Comparison of ENCODE assay signal across 13 mouse cellular contexts in genomic region chr12:112868178-112869087, GRCm38 (mm10). TPM values are rescaled to one million over a fixed set of nuclear protein-coding genes. Genes with fewer than 3 reads are reported as not detected.
DNase-seq lines count a peak whose midpoint lies in the region; ATAC-seq lines count a peak whose summit lies in the region.
"Had no signal": no experiment of that assay in that cellular context is flagged by ENCODE, and none has a peak within 500 bp of the region (broad histone marks: within the 10 kb centered on the region; RNA-seq: fewer than 3 reads in every experiment).

Gene Gpr132 (minus strand): TSS chr12:112868228.

- H3K27ac ChIP-seq in heart, embryonic 11.5 days (ENCODE audit: low read depth, low read length): no peak within 1 kb of the TSS
- H3K27ac ChIP-seq in hindbrain, embryonic 16.5 days (ENCODE audit: low read depth, low read length): no peak within 1 kb of the TSS
- H3K27ac ChIP-seq: embryonic facial prominence, embryonic 15.5 days had no signal

- peaks cover 11% of the 10 kb centered on the region; the same call in 1 of the 2 replicates for H3K4me1 ChIP-seq in heart, embryonic 11.5 days (ENCODE audit: control insufficient read depth, insufficient read depth, low read length)
- H3K4me1 ChIP-seq in hindbrain, embryonic 16.5 days (ENCODE audit: control insufficient read depth, insufficient read depth, low read depth, low read length): peaks cover 7% of the 10 kb centered on the region

- no peak within 1 kb of the TSS for H3K4me3 ChIP-seq in heart, embryonic 11.5 days (ENCODE audit: low read depth, low read length)
- H3K4me3 ChIP-seq in hindbrain, embryonic 16.5 days (ENCODE audit: low read length): no peak within 1 kb of the TSS
- H3K4me3 ChIP-seq: embryonic facial prominence, embryonic 15.5 days had no signal

- intact Hi-C loops in heart, postnatal 14 days (cut with DNase I): no loop called here

- H3K9me3 ChIP-seq in heart, embryonic 11.5 days (replicated peaks; ENCODE audit: control insufficient read depth, low read length): no peaks in the 10 kb centered on the region
- H3K9me3 ChIP-seq in hindbrain, embryonic 16.5 days (ENCODE audit: control insufficient read depth, low read length): no peaks in the 10 kb centered on the region
- H3K9me3 ChIP-seq: embryonic facial prominence, embryonic 15.5 days had no signal

- 55% methylated on average over 13 of the region's 13 CpGs for WGBS in heart, embryonic 11.5 days (ENCODE audit: insufficient replicate concordance)
- WGBS in hindbrain, embryonic 16.5 days: 70% methylated on average over 13 of the region's 13 CpGs

- no peaks in the 10 kb centered on the region for H3K36me3 ChIP-seq in heart, embryonic 11.5 days (ENCODE audit: control insufficient read depth, insufficient read depth, low read length)
- H3K36me3 ChIP-seq in hindbrain, embryonic 16.5 days (ENCODE audit: control insufficient read depth, insufficient read depth, low read length): no peaks in the 10 kb centered on the region
- H3K36me3 ChIP-seq: embryonic facial prominence, embryonic 15.5 days had no signal

- no peak for ATAC-seq in heart, embryonic 11.5 days (replicated peaks; ENCODE audit: insufficient number of reproducible peaks, low FRiP score, low TSS enrichment)
- peak; percentile 66 for ATAC-seq in common myeloid progenitor, adult 5-6 weeks (replicated peaks; ENCODE audit: low read depth, poor library complexity, severe bottlenecking)
- no peak for ATAC-seq in monocyte, adult 5-6 weeks (replicated peaks; ENCODE audit: insufficient number of reproducible peaks, low FRiP score, low TSS enrichment, poor library complexity, severe bottlenecking)
- no peak for ATAC-seq in hindbrain, embryonic 16.5 days
- ATAC-seq: midbrain, embryonic 16.5 days had no signal

- DNase-seq in heart, adult 11 months: peak; percentile 90
- peak; percentile 71 for DNase-seq in CD4-positive helper T cell, adult 2 months (ENCODE audit: low read depth, low spot score)
- DNase-seq in heart, postnatal 14 days: no peak
- no peak for DNase-seq in left cerebral cortex, adult 8-10 months (ENCODE audit: low spot score in 2 of 2)
- DNase-seq: cerebellum, adult 18-20 months; heart, postnatal 4 days had no signal

- H3K4me2 ChIP-seq in heart, embryonic 11.5 days: no peak within 1 kb of the TSS
- no peak within 1 kb of the TSS for H3K4me2 ChIP-seq in hindbrain, embryonic 16.5 days (ENCODE audit: low read length)

- H3K9ac ChIP-seq in heart, embryonic 11.5 days (ENCODE audit: low read depth, low read length): no peak within 1 kb of the TSS
- no peak within 1 kb of the TSS for H3K9ac ChIP-seq in hindbrain, embryonic 16.5 days (ENCODE audit: low read depth, low read length)
- H3K9ac ChIP-seq: embryonic facial prominence, embryonic 15.5 days had no signal

- H3K27me3 ChIP-seq in heart, embryonic 11.5 days (ENCODE audit: control insufficient read depth, insufficient read depth, low read length): peaks cover 21% of the 10 kb centered on the region
- no peaks in the 10 kb centered on the region; the same call in 1 of the 2 replicates for H3K27me3 ChIP-seq in hindbrain, embryonic 16.5 days (replicated peaks; ENCODE audit: control insufficient read depth, insufficient read depth, low read length)

RNA-seq across cellular contexts. Expression of gene Gpr132, which starts in this region (rescaled TPM):
- polyA plus RNA-seq in heart, embryonic 11.5 days (2014; fragmentation: Nextera tagmentation; extraction: Ambion mirVana): 0.19 TPM in 1 of 2 replicates, not detected in the other
- 5.4 and 9.3 TPM in 2 replicates for total RNA-seq in common myeloid progenitor, adult 5-6 weeks (2017)
- total RNA-seq in monocyte, adult 5-6 weeks (2017): 61.4 to 99.5 TPM (median 74.8 TPM) in 3 replicates
- 0.08 TPM in 1 of 2 replicates, not detected in the other for polyA plus RNA-seq in hindbrain, embryonic 16.5 days (2015; fragmentation: Nextera tagmentation; extraction: Ambion mirVana)
- total RNA-seq in heart, postnatal 14 days (2021): 1 to 10 TPM in 1 of 2 experiments, under 1 TPM in 1; 0.22 to 2.0 TPM
- total RNA-seq in left cerebral cortex, adult 8-10 months (2022): under 1 TPM in 3 of 4 experiments, not detected in 1; 0.14 to 0.23 (median 0.15) TPM
- total RNA-seq: left cerebral cortex, postnatal 14 days had no signal
- polyA plus RNA-seq: midbrain, embryonic 16.5 days had no signal

Comparison
In these comparisons a context has a peak if more than half of its experiments do, and no peak if none do; other contexts are left out.
1. DNase-seq: peak in heart, adult 11 months (single experiment) and CD4-positive helper T cell, adult 2 months (single experiment); none in heart, postnatal 14 days (0 of 2) and left cerebral cortex, adult 8-10 months (0 of 2).